In genomic region chr15:11082961-11083569, GRCm38 (mm10) we compare ENCODE assay signal across 14 mouse cellular contexts. TPM values are rescaled to one million over a fixed set of nuclear protein-coding genes. Genes with fewer than 3 reads are reported as not detected.
DNase-seq lines count a peak whose midpoint lies in the region; ATAC-seq lines count a peak whose summit lies in the region.
"Had no signal": no experiment of that assay in that cellular context is flagged by ENCODE, and none has a peak within 500 bp of the region (broad histone marks: within the 10 kb centered on the region; RNA-seq: fewer than 3 reads in every experiment).

No protein-coding gene starts in this region.

- H3K9me3 ChIP-seq in forebrain, embryonic 16.5 days (ENCODE audit: control insufficient read depth, low read length), result no peaks in the 10 kb centered on the region
- H3K9me3 ChIP-seq in neural tube, embryonic 12.5 days, result no peaks in the 10 kb centered on the region
- H3K9me3 ChIP-seq: embryonic facial prominence, embryonic 15.5 days; limb, embryonic 13.5 days had no signal

- DNase-seq in layer of hippocampus, adult 9-11 months, result peak; percentile 16
- DNase-seq in layer of hippocampus, adult 11-12 months (ENCODE audit: low spot score), result no peak
- peak; percentile 84 for DNase-seq in mesoderm, embryonic 11.5 days (ENCODE audit: low read depth, low spot score)
- DNase-seq in cerebellum, postnatal 25 days, result no peak
- no peak for DNase-seq in thymus, postnatal 36 days
- DNase-seq in natural killer cell, adult 2 months (ENCODE audit: low spot score in 2 of 2), result no peak
- DNase-seq: cerebellum, adult 18-20 months; kidney, adult 8-10 months; lung, adult 2 months had no signal

- no peak overlapping the region for H3K4me2 ChIP-seq in forebrain, embryonic 16.5 days (ENCODE audit: low read length)
- 0 out of 2 replicates have a peak overlapping the region, but pooled peaks have one; percentile 0 for H3K4me2 ChIP-seq in neural tube, embryonic 12.5 days (replicated peaks)
- H3K4me2 ChIP-seq: embryonic facial prominence, embryonic 15.5 days; limb, embryonic 13.5 days had no signal

- no peak overlapping the region for H3K4me3 ChIP-seq in forebrain, embryonic 16.5 days (replicated peaks; ENCODE audit: low read length)
- H3K4me3 ChIP-seq in neural tube, embryonic 12.5 days, result no peak overlapping the region
- H3K4me3 ChIP-seq: embryonic facial prominence, embryonic 15.5 days; limb, embryonic 13.5 days had no signal

- H3K36me3 ChIP-seq in forebrain, embryonic 16.5 days (ENCODE audit: control insufficient read depth, insufficient read depth), result no peaks in the 10 kb centered on the region
- no peaks in the 10 kb centered on the region for H3K36me3 ChIP-seq in neural tube, embryonic 12.5 days
- H3K36me3 ChIP-seq: embryonic facial prominence, embryonic 15.5 days; limb, embryonic 13.5 days had no signal

- no peaks in the 10 kb centered on the region for H3K27me3 ChIP-seq in forebrain, embryonic 16.5 days (replicated peaks; ENCODE audit: control insufficient read depth, insufficient read depth, low read length)
- no peaks in the 10 kb centered on the region for H3K27me3 ChIP-seq in neural tube, embryonic 12.5 days (replicated peaks)
- H3K27me3 ChIP-seq: embryonic facial prominence, embryonic 15.5 days; limb, embryonic 13.5 days had no signal

- no peak overlapping the region for H3K27ac ChIP-seq in forebrain, embryonic 16.5 days (ENCODE audit: low read length)
- H3K27ac ChIP-seq in neural tube, embryonic 12.5 days, result no peak overlapping the region
- H3K27ac ChIP-seq: embryonic facial prominence, embryonic 15.5 days; limb, embryonic 13.5 days had no signal

- no peaks in the 10 kb centered on the region for H3K4me1 ChIP-seq in forebrain, embryonic 16.5 days (replicated peaks; ENCODE audit: control insufficient read depth, insufficient read depth, low read length)
- H3K4me1 ChIP-seq in neural tube, embryonic 12.5 days, result peaks cover 12% of the 10 kb centered on the region

- no peak overlapping the region for H3K9ac ChIP-seq in forebrain, embryonic 16.5 days (replicated peaks; ENCODE audit: low read depth, low read length)
- H3K9ac ChIP-seq in neural tube, embryonic 12.5 days, result no peak overlapping the region
- H3K9ac ChIP-seq: embryonic facial prominence, embryonic 15.5 days; limb, embryonic 13.5 days had no signal

- peak; percentile 87 for ATAC-seq in forebrain, embryonic 16.5 days
- ATAC-seq in neural tube, embryonic 12.5 days (ENCODE audit: low FRiP score, low read depth), result peak; percentile 97
- ATAC-seq: activated CD4-positive, CD25-positive, alpha-beta regulatory T cell, adult 4 months had no signal

- 77% methylated on average over 8 of the region's 8 CpGs for WGBS in forebrain, embryonic 16.5 days
- 18% methylated on average over 8 of the region's 8 CpGs for whole genome bisulfite sequencing in neural tube, embryonic 12.5 days

RNA-seq across cellular contexts. Expression of gene Adamts12, which starts 18.5 kb away (rescaled TPM):
- polyA plus RNA-seq in forebrain, embryonic 16.5 days (2015; fragmentation: Nextera tagmentation; extraction: Ambion mirVana), result 0.84 and 1.1 TPM in 2 replicates
- polyA plus RNA-seq in neural tube, embryonic 12.5 days (2016; fragmentation: Nextera tagmentation; extraction: Ambion mirVana), result 1.7 and 2.0 TPM in 2 replicates

RNA-seq across cellular contexts. Expression of gene Rxfp3, which starts 45.3 kb away (rescaled TPM):
- polyA plus RNA-seq in forebrain, embryonic 16.5 days (2015; fragmentation: Nextera tagmentation; extraction: Ambion mirVana), result 2.0 and 2.8 TPM in 2 replicates
- polyA plus RNA-seq in neural tube, embryonic 12.5 days (2016; fragmentation: Nextera tagmentation; extraction: Ambion mirVana), result 1.8 and 2.9 TPM in 2 replicates
- polyA plus RNA-seq: activated CD4-positive, CD25-positive, alpha-beta regulatory T cell, adult 4 months; lung, adult 2 months had no signal

Comparison
In these comparisons a context has a peak if more than half of its experiments do, and no peak if none do; other contexts are left out.
1. DNase-seq: peak in layer of hippocampus, adult 9-11 months (single experiment) and mesoderm, embryonic 11.5 days (single experiment); none in layer of hippocampus, adult 11-12 months (single experiment), cerebellum, postnatal 25 days (0 of 2), thymus, postnatal 36 days (0 of 2) and natural killer cell, adult 2 months (0 of 2).